Mouse (Mus musculus) MEL (cell line): ENCODE data around the gene Hps6.

Experiments used
- CTCF ChIP-seq, 3 experiments: IDR thresholded peaks in 2 of 3; conservative IDR thresholded peaks in 1 of 3; 2 replicates each; pipeline ENCODE4 v1.5.1; 2011 to 2012; ENCODE audit warnings: low read length in 3 of 3, low read depth in 2 of 3, mild to moderate bottlenecking in 2 of 3, improper control_type of control experiment in 1 of 3, inconsistent platforms in 1 of 3, mixed read lengths in 1 of 3, moderate library complexity in 1 of 3; ENCODE audit not compliant: control insufficient read depth in 1 of 3, insufficient read depth in 1 of 3, poor library complexity in 1 of 3, severe bottlenecking in 1 of 3
- SIN3A ChIP-seq: IDR thresholded peaks from 2 replicates; pipeline ENCODE4 v1.6.1; 2012; ENCODE audit warnings: low read length, improper control_type of control experiment, inconsistent platforms

DNA sequence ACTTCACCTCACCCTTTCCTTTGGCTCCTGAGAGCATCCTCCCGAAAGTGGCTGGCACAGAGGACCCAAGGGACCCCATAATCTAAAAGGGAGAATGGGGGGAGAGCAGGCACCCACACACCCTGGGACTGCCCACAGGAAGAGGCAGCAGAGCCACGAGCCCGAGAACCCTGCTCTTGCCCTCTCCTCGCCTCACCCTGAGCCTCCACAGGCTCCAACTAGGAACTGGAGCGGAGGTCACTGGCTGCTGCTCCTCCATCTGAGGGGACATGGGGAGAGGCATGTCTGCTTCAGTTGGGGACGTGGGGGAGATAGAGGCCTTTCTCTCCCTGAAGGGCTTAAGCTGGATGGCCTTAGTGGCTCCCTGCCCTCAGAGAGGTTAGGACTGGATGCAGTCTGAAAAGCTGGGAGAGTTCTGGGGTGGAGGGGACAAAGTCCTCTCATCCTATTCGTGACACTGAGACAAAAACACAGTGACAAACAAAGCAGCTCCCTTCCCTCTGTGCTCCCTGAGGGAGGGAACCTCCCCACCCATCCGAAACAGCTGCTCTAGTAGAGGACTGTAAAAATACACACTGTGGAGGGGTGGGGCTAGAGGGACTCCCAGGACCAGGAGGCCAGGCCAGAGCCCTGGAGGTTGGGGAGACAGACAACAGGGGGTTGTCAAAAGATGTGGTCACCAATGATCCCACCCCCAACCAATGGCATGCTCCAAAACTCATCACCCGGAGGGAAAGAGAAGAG is 28.6 kb downstream of the Hps6 start:
- TF ChIP-seq SIN3A (no peak), CTCF (IDR thresholded peaks at IDR 0.05 in 2 of 3, conservative IDR thresholded peaks at IDR 0.05 in 1 of 3; ENCODE audit: control insufficient read depth in 1 of 3, insufficient read depth in 1 of 3, low read depth in 2 of 3, low read length in 3 of 3, poor library complexity in 1 of 3, severe bottlenecking in 1 of 3) (no peak)
